Mouse (Mus musculus): ENCODE measurements around the gene Rabgap1l.

The Rabgap1l gene

DNA sequence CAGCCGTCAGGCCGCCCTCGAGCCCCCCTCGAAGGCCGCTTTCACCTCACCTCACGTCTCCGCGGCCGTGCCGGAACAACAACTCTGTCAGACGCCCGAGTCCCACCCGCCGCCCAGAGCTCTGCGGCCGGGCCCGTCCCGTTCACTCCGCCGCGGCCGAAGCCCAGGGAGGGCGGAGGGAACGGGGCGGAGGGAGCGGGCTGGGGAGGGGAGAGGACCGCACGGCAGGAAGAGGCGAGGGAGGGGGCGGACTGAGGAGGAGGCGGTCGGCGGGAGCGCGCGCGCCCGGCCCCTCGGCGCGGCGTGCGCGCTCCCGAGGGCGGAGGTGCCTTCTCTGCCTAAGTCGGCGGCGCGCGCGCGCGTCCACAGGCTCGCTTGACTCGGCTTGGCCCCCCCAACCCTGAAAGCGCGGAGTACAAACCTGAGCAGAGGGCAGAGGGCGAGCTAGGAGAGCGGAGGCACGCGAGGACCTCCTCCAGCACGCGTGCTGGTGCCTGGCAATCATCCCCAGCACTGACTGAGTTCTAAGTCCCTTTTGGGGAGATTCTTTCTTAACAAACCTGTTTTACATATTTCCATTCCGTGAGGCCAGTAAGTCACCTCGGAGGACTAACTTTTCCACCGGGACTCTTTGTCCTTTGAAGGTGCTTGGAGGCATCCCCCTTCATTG is at the start of gene Rabgap1l:
Gene Rabgap1l, minus strand, starts transcription at position 526 of the 670 bp plus-strand sequence.
- peak; percentile 97 for DNase-seq (ENCODE audit: low read depth, low spot score)

DNA sequence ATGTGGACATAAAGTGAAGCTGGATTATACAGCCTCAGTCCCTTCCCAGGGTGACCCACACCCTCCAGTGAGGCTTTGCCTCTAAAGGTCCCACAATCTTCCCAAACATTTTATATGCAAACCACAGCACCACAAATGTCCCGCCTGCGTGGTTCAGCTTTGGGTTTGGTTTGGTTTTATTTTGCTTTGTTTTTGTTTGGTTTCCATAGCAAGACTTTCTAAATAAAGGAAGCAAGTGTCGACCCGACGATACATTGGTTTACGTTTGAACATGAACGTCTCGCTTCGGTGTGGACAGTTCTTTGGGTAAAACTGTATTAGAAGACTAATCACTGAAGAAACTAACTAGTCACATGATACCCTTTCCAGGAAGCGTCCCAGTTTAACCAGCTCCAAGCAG is 49.6 kb upstream of the Rabgap1l start:
- no peak for DNase-seq (ENCODE audit: low read depth, low spot score)

GRCm38 (mm10) chr1:160840618-160841017 is 47.6 kb upstream of the Rabgap1l start:
- no peak for DNase-seq (ENCODE audit: low read depth, low spot score)

GRCm38 (mm10) chr1:160839095-160839494 is 46.1 kb upstream of the Rabgap1l start:
- no peak for DNase-seq (ENCODE audit: low read depth, low spot score)

DNA sequence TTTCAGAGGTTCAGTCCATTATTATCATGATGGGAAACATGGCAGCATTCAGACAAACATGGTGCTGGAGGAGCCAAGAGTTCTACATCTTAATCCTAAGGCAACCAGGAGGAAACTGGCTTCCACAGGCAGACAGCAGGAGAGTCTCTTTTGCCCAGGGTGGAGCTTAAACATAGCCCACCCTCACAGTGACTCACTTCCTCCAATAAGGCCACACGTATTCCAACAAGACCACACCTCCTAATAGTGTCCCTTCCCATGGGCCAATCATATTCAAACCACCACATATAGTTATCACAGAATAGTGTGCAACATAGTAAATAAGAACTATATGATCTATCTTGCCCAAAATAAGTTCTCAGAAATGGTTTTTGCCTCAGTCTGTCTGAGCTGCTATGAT is 41.4 kb upstream of the Rabgap1l start:
- DNase-seq (ENCODE audit: low read depth, low spot score), result no peak

DNA sequence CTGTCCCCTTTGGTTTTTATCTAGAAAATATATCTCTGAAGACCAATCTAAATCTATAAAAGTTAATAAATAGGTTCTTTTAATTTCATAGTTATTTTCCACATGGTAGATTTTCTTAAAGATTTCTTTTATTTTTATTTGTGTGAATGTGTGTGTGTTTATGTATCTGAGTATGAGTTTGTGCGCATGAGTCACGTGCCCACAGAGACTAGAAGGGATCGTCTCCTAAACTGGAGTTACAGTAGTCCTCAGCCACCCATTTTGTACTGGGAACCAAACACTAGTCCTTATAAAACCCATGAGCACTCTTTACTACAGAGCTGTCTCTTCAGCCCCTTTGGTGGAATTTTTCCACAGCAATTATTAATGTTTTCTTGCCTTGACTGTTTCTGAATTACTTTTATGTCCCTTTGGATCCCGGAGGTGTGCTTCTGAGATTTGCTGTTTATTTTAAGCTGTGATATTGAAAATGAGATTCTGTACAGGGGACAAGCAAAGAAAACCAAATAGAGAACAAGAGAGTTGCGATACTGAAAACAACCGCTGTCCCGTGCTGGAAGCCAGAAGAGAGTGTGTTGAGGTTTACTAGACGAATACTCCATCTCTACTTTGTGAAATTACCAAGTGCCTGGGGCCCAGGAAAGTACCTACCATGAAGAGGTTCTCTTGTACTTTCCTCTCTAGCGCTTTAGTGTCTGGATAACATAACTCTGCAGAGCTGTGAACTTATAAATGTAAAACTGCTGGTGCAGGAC is 39.4 kb upstream of the Rabgap1l start:
- DNase-seq (ENCODE audit: low read depth, low spot score), result peak; percentile 37

DNA sequence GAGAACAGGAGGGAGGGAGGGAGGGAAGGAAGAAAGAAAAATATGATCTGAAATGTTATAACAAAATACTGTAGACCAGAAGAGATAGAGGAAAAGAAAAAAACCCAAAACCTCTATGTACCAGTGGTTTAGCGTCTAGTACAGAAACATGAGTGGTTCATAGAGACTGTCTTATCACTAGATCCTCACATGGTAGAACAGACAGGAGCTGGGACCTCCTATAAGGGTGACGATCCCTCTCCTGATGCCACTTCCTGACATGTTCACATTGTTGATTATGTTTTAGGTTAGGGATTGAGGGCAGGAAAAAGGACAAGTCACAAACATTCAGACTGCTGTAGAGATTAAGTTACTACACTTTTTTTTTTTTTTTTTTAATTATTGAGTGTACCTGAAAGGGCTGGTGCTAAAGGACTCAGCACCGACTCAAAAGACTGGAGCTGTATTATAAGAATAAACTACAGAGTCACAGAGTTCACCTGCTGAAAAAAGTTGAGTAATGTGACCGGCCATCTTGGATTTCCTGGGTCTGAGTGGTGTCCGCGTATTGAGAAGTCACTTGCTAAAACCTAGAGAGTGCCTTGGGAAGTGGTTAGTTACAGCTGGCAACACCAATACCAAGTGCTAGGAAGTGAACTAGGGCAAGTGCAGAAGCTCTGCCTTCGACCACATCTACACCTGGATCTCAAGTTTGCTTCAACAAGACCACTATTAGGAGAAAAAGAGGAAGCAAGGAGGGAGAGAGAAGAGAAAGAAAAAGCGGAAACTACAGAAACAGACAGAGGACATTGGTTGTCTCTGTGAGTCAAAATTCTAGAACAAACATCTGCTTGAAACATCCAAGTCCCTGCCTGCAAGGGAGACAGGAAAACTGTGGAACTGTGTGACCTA is 37.8 kb upstream of the Rabgap1l start:
- peak; percentile 85 for DNase-seq (ENCODE audit: low read depth, low spot score)

DNA sequence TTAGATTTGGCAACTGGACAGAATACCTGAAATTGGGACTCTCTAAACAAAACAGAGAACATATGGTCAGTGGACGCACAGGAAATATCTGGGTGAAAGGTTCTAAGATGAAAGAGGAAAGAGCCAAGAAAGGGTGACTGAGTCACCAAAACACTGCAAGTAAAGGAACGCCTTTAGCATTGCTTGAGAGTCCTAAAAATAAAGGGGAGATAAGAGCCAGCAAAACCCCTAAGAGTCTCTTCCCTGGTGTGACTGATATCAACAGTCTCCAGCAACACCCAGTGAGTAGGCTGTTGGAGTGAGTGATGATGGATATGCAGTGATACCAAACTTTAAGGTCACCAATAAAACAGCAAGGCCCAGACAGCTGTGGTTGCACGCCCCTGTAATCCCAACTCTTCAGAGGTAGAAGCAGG is 32.4 kb upstream of the Rabgap1l start:
- DNase-seq (ENCODE audit: low read depth, low spot score), result no peak

DNA sequence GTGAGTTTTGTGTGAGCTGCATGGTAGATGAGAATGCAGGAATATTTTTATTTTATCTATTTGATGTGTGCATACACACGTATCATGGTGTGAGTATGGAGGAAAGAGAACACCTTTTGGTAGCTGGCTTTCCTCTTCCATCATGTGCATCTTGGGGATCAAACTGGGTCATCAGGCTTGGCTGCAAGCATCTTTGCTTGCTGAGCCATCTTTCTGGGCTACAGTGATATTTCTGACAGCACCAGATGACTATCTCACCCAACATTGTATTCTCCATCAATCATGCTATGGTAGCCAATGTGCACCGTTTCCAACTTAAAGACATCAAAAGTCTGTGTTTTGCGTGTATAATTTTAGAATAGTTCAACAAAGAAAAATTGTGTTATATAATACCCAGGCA is 30.6 kb upstream of the Rabgap1l start:
- DNase-seq (ENCODE audit: low read depth, low spot score), result no peak

- no peak for DNase-seq (ENCODE audit: low read depth, low spot score)
Measured at GRCm38 (mm10) chr1:160814198-160814597, 21.2 kb upstream of the Rabgap1l start.

- peak; percentile 40 for DNase-seq (ENCODE audit: low read depth, low spot score)
Measured at GRCm38 (mm10) chr1:160812428-160812827, 19.4 kb upstream of the Rabgap1l start.

GRCm38 (mm10) chr1:160811930-160812329 is 18.9 kb upstream of the Rabgap1l start:
- DNase-seq (ENCODE audit: low read depth, low spot score), result no peak

DNA sequence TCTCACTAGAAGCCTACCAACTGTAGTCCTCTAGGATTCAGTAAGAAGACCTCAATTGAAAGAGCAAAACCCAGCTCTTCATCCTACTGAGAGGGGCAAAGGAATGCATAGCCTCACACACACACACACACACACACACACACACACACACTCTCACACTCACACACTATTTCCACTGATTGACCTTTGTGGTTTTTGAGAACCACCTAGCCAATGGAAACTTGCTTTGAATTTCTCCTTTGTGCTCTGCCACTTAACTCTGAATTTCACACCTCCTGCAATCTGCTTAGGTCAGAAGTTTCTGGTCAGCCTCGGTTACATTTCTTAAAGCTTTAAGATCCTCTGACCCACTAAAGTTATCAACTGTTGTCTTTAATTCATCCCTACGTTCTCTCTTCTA is 12.3 kb upstream of the Rabgap1l start:
- no peak for DNase-seq (ENCODE audit: low read depth, low spot score)

GRCm38 (mm10) chr1:160799972-160800371 is 7.0 kb upstream of the Rabgap1l start:
- DNase-seq (ENCODE audit: low read depth, low spot score), result no peak

DNA sequence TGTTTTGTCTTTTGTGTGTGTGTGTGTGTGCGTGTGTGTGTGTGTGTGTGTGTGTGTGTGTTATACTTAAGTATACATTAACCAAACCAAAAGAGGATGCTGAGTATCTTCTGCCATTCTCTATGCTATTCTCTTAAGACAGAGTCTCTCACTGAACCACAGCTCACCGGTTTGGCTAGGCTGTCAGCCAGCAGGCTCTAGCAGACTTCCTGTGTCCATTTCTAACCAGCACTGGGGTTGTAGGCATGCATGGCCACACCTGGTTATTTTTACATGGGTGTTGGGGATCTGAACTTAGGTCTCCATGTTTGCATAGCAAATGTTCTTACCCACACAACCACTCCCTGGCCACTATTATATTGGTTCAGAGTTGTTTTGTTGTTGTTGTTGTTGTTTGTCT is 2.0 kb upstream of the Rabgap1l start:
- peak; percentile 83 for DNase-seq (ENCODE audit: low read depth, low spot score)

DNA sequence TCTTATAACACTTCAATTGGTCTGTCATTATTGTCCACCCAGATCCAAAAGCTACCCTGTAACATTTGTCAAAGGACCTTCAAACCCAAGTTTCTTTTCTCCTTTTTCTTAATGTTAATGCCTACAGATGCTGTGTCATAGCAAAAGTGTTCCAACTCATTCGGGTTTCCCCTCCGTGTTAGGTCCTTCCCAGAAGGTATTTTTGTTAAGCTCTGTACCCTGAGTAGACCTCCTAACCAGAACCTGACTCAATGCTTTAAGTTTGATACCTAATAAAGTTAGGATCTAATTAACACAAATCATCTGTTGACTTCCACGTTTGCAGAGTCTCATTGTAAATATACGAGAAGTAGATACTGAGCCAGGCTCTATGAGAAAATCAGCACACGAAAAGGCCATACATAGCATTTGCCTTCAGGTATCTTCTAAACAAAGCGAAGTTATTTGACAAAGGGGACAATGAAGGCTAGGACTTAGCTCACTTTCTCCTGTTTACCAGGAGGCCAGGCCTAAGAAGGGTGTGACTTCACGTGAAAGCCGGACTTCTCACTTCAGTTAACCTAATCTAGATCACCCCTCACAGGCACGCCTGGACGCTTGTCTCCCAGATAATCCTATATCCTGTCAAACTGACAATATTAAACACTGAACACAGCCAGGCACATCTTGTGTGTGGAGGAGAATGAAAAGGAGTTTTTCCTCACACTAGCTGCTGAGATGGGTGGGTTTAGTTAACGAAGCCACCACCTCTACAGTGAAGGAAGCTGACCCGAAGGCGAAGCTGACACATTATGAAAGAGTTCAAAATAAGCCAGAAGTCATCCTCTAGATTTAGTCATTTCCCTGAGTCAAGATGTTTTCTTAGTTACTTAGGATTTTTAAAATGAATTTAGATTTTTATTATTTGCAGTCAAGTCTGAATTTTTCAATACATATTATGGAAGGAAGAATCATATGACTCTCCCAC is 1.1 kb upstream of the Rabgap1l start:
- DNase-seq (ENCODE audit: low read depth, low spot score), result peak; percentile 90

GRCm38 (mm10) chr1:160792156-160792685 is 790 bp downstream of the Rabgap1l start:
- DNase-seq (ENCODE audit: low read depth, low spot score), result no peak

DNA sequence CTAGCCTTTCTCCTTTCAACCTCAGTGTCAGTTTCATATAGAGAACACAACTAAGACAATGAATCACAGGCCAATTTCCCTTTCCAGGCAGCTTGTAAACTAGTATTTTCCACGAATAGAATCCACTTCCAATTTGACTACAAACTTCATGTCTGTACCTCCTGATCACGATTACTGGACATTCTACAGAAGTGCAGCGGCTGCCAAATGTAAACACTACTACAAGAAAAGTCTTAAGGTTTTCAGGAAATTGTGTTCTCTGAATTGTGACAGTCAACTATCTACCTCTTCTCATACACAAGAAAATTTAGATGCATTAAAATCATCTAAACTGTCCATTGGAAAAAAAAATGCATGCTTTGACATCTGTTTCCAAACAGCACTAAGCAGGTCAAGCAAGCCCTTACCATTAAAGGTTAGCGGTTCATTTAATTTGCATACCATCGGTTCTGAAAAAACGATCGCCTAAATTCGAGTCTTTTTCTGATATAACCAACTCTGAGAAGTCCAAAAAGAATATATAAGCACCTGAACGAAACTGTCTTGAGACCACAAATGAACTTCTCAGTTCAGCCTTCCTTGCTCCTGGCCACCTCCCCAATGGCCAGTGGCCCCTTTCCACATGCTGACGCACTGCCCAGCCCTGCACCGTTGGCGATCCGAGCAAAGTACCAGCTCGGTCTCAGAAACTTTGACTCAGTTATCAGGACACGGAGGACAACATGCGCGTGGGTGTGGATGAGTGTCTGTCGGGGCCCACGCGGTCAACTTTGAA is 1.4 kb downstream of the Rabgap1l start:
- DNase-seq (ENCODE audit: low read depth, low spot score), result peak; percentile 76

DNA sequence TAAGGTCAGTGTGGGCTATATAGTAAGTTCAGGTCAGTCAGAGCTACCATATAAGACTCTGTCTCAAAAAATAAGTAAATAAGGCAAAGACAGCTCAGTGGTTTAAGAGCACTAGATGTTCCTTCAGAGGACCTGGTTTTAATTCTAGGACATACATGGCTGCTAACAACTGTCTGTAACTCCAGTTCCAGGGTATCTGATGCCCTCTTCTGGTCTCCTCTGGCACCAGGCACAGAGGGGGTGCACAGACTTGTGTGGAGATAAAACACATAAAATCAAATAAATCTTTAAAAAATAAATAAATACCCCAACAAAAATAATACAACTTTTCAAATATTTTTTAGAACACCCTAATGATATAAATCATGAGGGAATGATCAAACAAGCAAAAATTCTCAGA is 2.4 kb downstream of the Rabgap1l start:
- peak; percentile 52 for DNase-seq (ENCODE audit: low read depth, low spot score)

GRCm38 (mm10) chr1:160789876-160790275 is 3.1 kb downstream of the Rabgap1l start:
- peak; percentile 40 for DNase-seq (ENCODE audit: low read depth, low spot score)

Data from A20 (cell line).